Mouse (Mus musculus) heart, embryonic 10.5 days (tissue): ENCODE measurements around the gene Slc45a3. TPM values are rescaled to one million over a fixed set of nuclear protein-coding genes. Genes with fewer than 3 reads are reported as not detected.

ENCODE experiments used
- DNase-seq: peaks from one replicate; pipeline ENCODE4 v3.0.0-alpha.2; 2017; ENCODE audit warnings: low spot score
- H3K27ac ChIP-seq: fragments of 300-500 bp; sonication (generic); 2 replicates; pipeline ENCODE4 v1.5.1; 2016; ENCODE audit warnings: mild to moderate bottlenecking
- H3K27me3 ChIP-seq: fragments of 300-500 bp; sonication (generic); 2 replicates; pipeline ENCODE4 v1.6.1; 2016; ENCODE audit warnings: mild to moderate bottlenecking; ENCODE audit not compliant: poor library complexity, insufficient read depth, severe bottlenecking
- H3K36me3 ChIP-seq: fragments of 300-500 bp; sonication (generic); 2 replicates; pipeline ENCODE4 v1.6.1; 2016; ENCODE audit warnings: mild to moderate bottlenecking, moderate library complexity
- H3K4me1 ChIP-seq: fragments of 300-500 bp; sonication (generic); 2 replicates; pipeline ENCODE4 v1.6.1; 2016; ENCODE audit warnings: mild to moderate bottlenecking
- H3K4me3 ChIP-seq: fragments of 300-500 bp; sonication (generic); 2 replicates; pipeline ENCODE4 v1.5.1; 2016; ENCODE audit warnings: mild to moderate bottlenecking, moderate library complexity
- H3K9me3 ChIP-seq: fragments of 300-500 bp; sonication (generic); 2 replicates; pipeline ENCODE4 v1.6.1; 2016; ENCODE audit warnings: mild to moderate bottlenecking, moderate library complexity
- WGBS: fragments of 180-500 bp; shearing (Covaris S2); methylation state at CpG from one replicate; pipeline ENCODE4 v1.1.7; 2016; 5-methylcytosine and 5-hydroxymethylcytosine counted together
- polyA plus RNA-seq: library from polyadenylated mRNA; unstranded; fragments of >200 nt; fragmentation: Nextera tagmentation; extraction: Ambion mirVana; gene quantifications from 2 replicates; pipeline ENCODE4 v1.2.1, GENCODE M21; 2016

Gene Slc45a3
- polyA plus RNA-seq = 1.1 and 1.9 TPM in 2 replicates

- no peak for DNase-seq
- H3K4me1 ChIP-seq = peaks cover 21% of the 10 kb centered on the region
- H3K4me3 ChIP-seq = peak within 1 kb of the TSS; percentile 88
- H3K36me3 ChIP-seq = no peaks in the 10 kb centered on the region
- H3K27ac ChIP-seq = peak within 1 kb of the TSS; percentile 69
- under 1% methylated on average over 34 of the region's 35 CpGs for WGBS
- no peaks in the 10 kb centered on the region for H3K9me3 ChIP-seq
- peaks cover 86% of the 10 kb centered on the region for H3K27me3 ChIP-seq
These were observed at the start of gene Slc45a3 for GRCm38 (mm10) chr1:131962606-131963084. Slc45a3 (plus strand) TSS chr1:131962967.

- WGBS = 81% methylated on average over 6 of the region's 6 CpGs
- Histone ChIP-seq H3K4me3 (no peak overlapping the region), H3K9me3 (no peaks in the 10 kb centered on the region), H3K27me3 (no peaks in the 10 kb centered on the region), H3K36me3 (peaks cover 52% of the 10 kb centered on the region), H3K4me1 (peaks cover 3% of the 10 kb centered on the region; the same call in 1 of the 2 replicates), H3K27ac (no peak overlapping the region)
- no peak for DNase-seq
These were observed 45.1 kb upstream of the Slc45a3 start for GRCm38 (mm10) chr1:131917634-131918033.

- H3K27ac ChIP-seq = no peak overlapping the region
- no peak overlapping the region for H3K4me3 ChIP-seq
- no peaks in the 10 kb centered on the region for H3K27me3 ChIP-seq
- no peak for DNase-seq
- 98% methylated on average over 2 of the region's 2 CpGs for WGBS
- H3K9me3 ChIP-seq = no peaks in the 10 kb centered on the region
- H3K4me1 ChIP-seq = no peaks in the 10 kb centered on the region
- peaks cover 60% of the 10 kb centered on the region for H3K36me3 ChIP-seq
These were observed 43.7 kb upstream of the Slc45a3 start for GRCm38 (mm10) chr1:131919052-131919451.

- Histone ChIP-seq H3K4me3 (no peak overlapping the region), H3K4me1 (no peaks in the 10 kb centered on the region), H3K27ac (no peak overlapping the region), H3K36me3 (peaks cover 83% of the 10 kb centered on the region), H3K9me3 (no peaks in the 10 kb centered on the region), H3K27me3 (no peaks in the 10 kb centered on the region)
- 93% methylated on average over 3 of the region's 3 CpGs for WGBS
- no peak for DNase-seq
These were observed 40.7 kb upstream of the Slc45a3 start for GRCm38 (mm10) chr1:131922100-131922499.

GRCm38 (mm10) chr1:131933471-131933870 is 29.3 kb upstream of the Slc45a3 start:
- DNase-seq = no peak
- no peak overlapping the region for H3K4me3 ChIP-seq
- H3K36me3 ChIP-seq = peaks cover 63% of the 10 kb centered on the region
- H3K9me3 ChIP-seq = no peaks in the 10 kb centered on the region
- no peaks in the 10 kb centered on the region for H3K27me3 ChIP-seq
- H3K4me1 ChIP-seq = no peaks in the 10 kb centered on the region; the same call in 1 of the 2 replicates
- no peak overlapping the region for H3K27ac ChIP-seq
- 85% methylated on average over 2 of the region's 2 CpGs for WGBS

GRCm38 (mm10) chr1:131937659-131938305 is 25.0 kb upstream of the Slc45a3 start:
- Histone ChIP-seq H3K27me3 (no peaks in the 10 kb centered on the region), H3K9me3 (no peaks in the 10 kb centered on the region), H3K36me3 (peaks cover 23% of the 10 kb centered on the region), H3K27ac (no peak overlapping the region), H3K4me1 (peaks cover 13% of the 10 kb centered on the region), H3K4me3 (no peak overlapping the region)
- no peak for DNase-seq
- 70% methylated on average over 6 of the region's 6 CpGs for WGBS

- H3K4me3 ChIP-seq = no peak overlapping the region
- WGBS = 67% methylated on average over 1 of the region's 1 CpGs
- no peak for DNase-seq
- peaks cover 14% of the 10 kb centered on the region for H3K4me1 ChIP-seq
- H3K36me3 ChIP-seq = peaks cover 14% of the 10 kb centered on the region
- no peaks in the 10 kb centered on the region for H3K9me3 ChIP-seq
- H3K27ac ChIP-seq = no peak overlapping the region
- no peaks in the 10 kb centered on the region for H3K27me3 ChIP-seq
These were observed 24.0 kb upstream of the Slc45a3 start for GRCm38 (mm10) chr1:131938811-131939210.

GRCm38 (mm10) chr1:131940711-131941244 is 22.0 kb upstream of the Slc45a3 start:
- Histone ChIP-seq H3K9me3 (no peaks in the 10 kb centered on the region), H3K36me3 (0 out of 2 replicates have a peak, but pooled peaks cover 6% of the 10 kb centered on the region), H3K27ac (no peak overlapping the region), H3K4me3 (no peak overlapping the region), H3K4me1 (peaks cover 19% of the 10 kb centered on the region), H3K27me3 (no peaks in the 10 kb centered on the region)
- WGBS = 63% methylated on average over 2 of the region's 2 CpGs
- DNase-seq = no peak

- Histone ChIP-seq H3K27ac (no peak overlapping the region), H3K27me3 (no peaks in the 10 kb centered on the region), H3K36me3 (0 out of 2 replicates have a peak, but pooled peaks cover 6% of the 10 kb centered on the region), H3K4me3 (no peak overlapping the region), H3K9me3 (no peaks in the 10 kb centered on the region), H3K4me1 (peaks cover 27% of the 10 kb centered on the region)
- 86% methylated on average over 1 of the region's 1 CpGs for WGBS
- DNase-seq = no peak
These were observed 21.3 kb upstream of the Slc45a3 start for GRCm38 (mm10) chr1:131941501-131941900.

- Histone ChIP-seq H3K9me3 (no peaks in the 10 kb centered on the region), H3K27ac (no peak overlapping the region), H3K36me3 (0 out of 2 replicates have a peak, but pooled peaks cover under 1% of the 10 kb centered on the region), H3K4me3 (no peak overlapping the region), H3K27me3 (no peaks in the 10 kb centered on the region), H3K4me1 (peaks cover 33% of the 10 kb centered on the region)
- DNase-seq = no peak
- WGBS = 56% methylated on average over 16 of the region's 16 CpGs
These were observed 19.9 kb upstream of the Slc45a3 start for GRCm38 (mm10) chr1:131942621-131943590.

- Histone ChIP-seq H3K4me3 (no peak overlapping the region), H3K9me3 (no peaks in the 10 kb centered on the region), H3K27me3 (no peaks in the 10 kb centered on the region), H3K4me1 (peaks cover 31% of the 10 kb centered on the region), H3K36me3 (no peaks in the 10 kb centered on the region), H3K27ac (0 out of 2 replicates have a peak overlapping the region, but pooled peaks have one; percentile 19)
- 47% methylated on average over 10 of the region's 10 CpGs for WGBS
- no peak for DNase-seq
These were observed 16.9 kb upstream of the Slc45a3 start for GRCm38 (mm10) chr1:131945674-131946440.
